Mouse (Mus musculus) E14TG2a.4 (cell line): Measurements from ENCODE around the gene Shb.

Experiments
- H3K27me3 ChIP-seq: 2 replicates; pipeline ENCODE4 v1.6.1; 2014; ENCODE audit warnings: low read length, control low read depth; ENCODE audit not compliant: insufficient read depth
- H3K36me3 ChIP-seq: 2 replicates; pipeline ENCODE4 v1.6.1; 2014; ENCODE audit warnings: low read length, control low read depth; ENCODE audit not compliant: insufficient read depth
- H3K4me1 ChIP-seq: replicated peaks from 2 replicates; pipeline ENCODE4 v1.6.1; 2014; ENCODE audit warnings: low read depth, low read length, control low read depth
- H3K4me3 ChIP-seq: replicated peaks from 2 replicates; pipeline ENCODE4 v1.5.1; 2014; ENCODE audit warnings: mild to moderate bottlenecking, low read length
- H3K9me3 ChIP-seq: 2 replicates; pipeline ENCODE4 v1.6.1; 2014; ENCODE audit warnings: low read length, control low read depth
- CTCF ChIP-seq: conservative IDR thresholded peaks from 2 replicates; pipeline ENCODE4 v1.5.1; 2014; ENCODE audit warnings: low read length
- NANOG ChIP-seq: IDR thresholded peaks from 2 replicates; pipeline ENCODE4 v1.6.1; 2014; ENCODE audit warnings: borderline replicate concordance, low read length, mixed read lengths
- POU5F1 ChIP-seq: IDR thresholded peaks from 2 replicates; pipeline ENCODE4 v1.6.1; 2014; ENCODE audit warnings: low read length, borderline replicate concordance

Gene Shb

GRCm38 (mm10) chr4:45477047-45477446 is 55.2 kb downstream of the Shb start:
- Histone ChIP-seq H3K4me1 (peaks cover 84% of the 10 kb centered on the region), H3K27me3 (no peaks in the 10 kb centered on the region), H3K9me3 (no peaks in the 10 kb centered on the region), H3K4me3 (no peak overlapping the region), H3K36me3 (peaks cover 12% of the 10 kb centered on the region; the same call in 1 of the 2 replicates)
- TF ChIP-seq NANOG (no peak), POU5F1 (no peak), CTCF (no peak)

GRCm38 (mm10) chr4:45474832-45475231 is 57.4 kb downstream of the Shb start:
- Histone ChIP-seq H3K36me3 (peaks cover 12% of the 10 kb centered on the region; the same call in 1 of the 2 replicates), H3K27me3 (no peaks in the 10 kb centered on the region), H3K4me1 (peaks cover 73% of the 10 kb centered on the region), H3K9me3 (no peaks in the 10 kb centered on the region), H3K4me3 (no peak overlapping the region)
- TF ChIP-seq POU5F1: no peak
- TF ChIP-seq CTCF: no peak
- no peak for TF ChIP-seq NANOG

- H3K9me3 ChIP-seq: no peaks in the 10 kb centered on the region
- no peaks in the 10 kb centered on the region for H3K27me3 ChIP-seq
- no peak overlapping the region for H3K4me3 ChIP-seq
- TF ChIP-seq POU5F1: no peak
- H3K36me3 ChIP-seq: peaks cover 12% of the 10 kb centered on the region; the same call in 1 of the 2 replicates
- H3K4me1 ChIP-seq: peaks cover 69% of the 10 kb centered on the region
Observed at GRCm38 (mm10) chr4:45474131-45474530, 58.1 kb downstream of the Shb start.

- peaks cover 69% of the 10 kb centered on the region for H3K4me1 ChIP-seq
- no peaks in the 10 kb centered on the region for H3K9me3 ChIP-seq
- no peak overlapping the region for H3K4me3 ChIP-seq
- H3K36me3 ChIP-seq: peaks cover 7% of the 10 kb centered on the region; the same call in 1 of the 2 replicates
- H3K27me3 ChIP-seq: no peaks in the 10 kb centered on the region
- TF ChIP-seq POU5F1: no peak
- TF ChIP-seq CTCF: no peak
- TF ChIP-seq NANOG: no peak
Observed at GRCm38 (mm10) chr4:45473129-45473528, 59.1 kb downstream of the Shb start.

- Histone ChIP-seq H3K36me3 (peaks cover 7% of the 10 kb centered on the region; the same call in 1 of the 2 replicates), H3K4me3 (no peak overlapping the region), H3K9me3 (no peaks in the 10 kb centered on the region), H3K27me3 (no peaks in the 10 kb centered on the region), H3K4me1 (peaks cover 68% of the 10 kb centered on the region)
- no peak for TF ChIP-seq NANOG
- TF ChIP-seq CTCF: no peak
- TF ChIP-seq POU5F1: no peak
Observed at GRCm38 (mm10) chr4:45472706-45473105, 59.6 kb downstream of the Shb start.

- Histone ChIP-seq H3K27me3 (no peaks in the 10 kb centered on the region), H3K9me3 (no peaks in the 10 kb centered on the region), H3K4me3 (no peak overlapping the region), H3K4me1 (peaks cover 68% of the 10 kb centered on the region), H3K36me3 (peaks cover 14% of the 10 kb centered on the region; the same call in 1 of the 2 replicates)
- TF ChIP-seq POU5F1 (no peak), NANOG (no peak), CTCF (no peak)
Observed at GRCm38 (mm10) chr4:45471654-45472556, 60.4 kb downstream of the Shb start.

GRCm38 (mm10) chr4:45469057-45469456 is 63.2 kb downstream of the Shb start:
- Histone ChIP-seq H3K4me3 (no peak overlapping the region), H3K9me3 (no peaks in the 10 kb centered on the region), H3K27me3 (no peaks in the 10 kb centered on the region), H3K4me1 (peaks cover 74% of the 10 kb centered on the region), H3K36me3 (0 out of 2 replicates have a peak, but pooled peaks cover 7% of the 10 kb centered on the region)
- no peak for TF ChIP-seq NANOG

GRCm38 (mm10) chr4:45468507-45468906 is 63.8 kb downstream of the Shb start:
- Histone ChIP-seq H3K4me3 (no peak overlapping the region), H3K27me3 (no peaks in the 10 kb centered on the region), H3K9me3 (no peaks in the 10 kb centered on the region), H3K4me1 (peaks cover 69% of the 10 kb centered on the region), H3K36me3 (0 out of 2 replicates have a peak, but pooled peaks cover 7% of the 10 kb centered on the region)
- no peak for TF ChIP-seq POU5F1
- no peak for TF ChIP-seq CTCF
- TF ChIP-seq NANOG: no peak
